Mouse (Mus musculus) gastrocnemius, postnatal 25 days (tissue): Measurements from ENCODE around the gene Ucp3. TPM values are rescaled to one million over a fixed set of nuclear protein-coding genes. Genes with fewer than 3 reads are reported as not detected.

ENCODE experiments used
- DNase-seq: peaks from one replicate; pipeline ENCODE4 v3.0.0; 2022
- total RNA-seq, 2 experiments: library from RNA; stranded (reverse); gene quantifications; 1 replicate in 1 of 2; 2 replicates in 1 of 2; pipeline ENCODE4 v1.2.3; 2021

Ucp3 gene
- total RNA-seq, 2 experiments from 2014 or later = 105 to 189 TPM

GRCm38 (mm10) chr7:100501027-100501843 is 28.4 kb downstream of the Ucp3 start:
- DNase-seq = no peak

GRCm38 (mm10) chr7:100501844-100502373 is 29.1 kb downstream of the Ucp3 start:
- DNase-seq = no peak

GRCm38 (mm10) chr7:100502374-100502922 is 29.7 kb downstream of the Ucp3 start:
- DNase-seq = no peak

- DNase-seq = no peak
Observed at GRCm38 (mm10) chr7:100503076-100503475, 30.3 kb downstream of the Ucp3 start.

- DNase-seq = no peak
Observed at GRCm38 (mm10) chr7:100504740-100505487, 32.1 kb downstream of the Ucp3 start.

- DNase-seq = no peak
Observed at GRCm38 (mm10) chr7:100506494-100506893, 33.7 kb downstream of the Ucp3 start.

- DNase-seq = no peak
Observed at GRCm38 (mm10) chr7:100508670-100509069, 35.9 kb downstream of the Ucp3 start.

- no peak for DNase-seq
Observed at GRCm38 (mm10) chr7:100511602-100512001, 38.8 kb downstream of the Ucp3 start.

GRCm38 (mm10) chr7:100514573-100514972 is 41.8 kb downstream of the Ucp3 start, which contains the start of gene Dnajb13:
Gene Dnajb13, minus strand, starts transcription at chr7:100514960.
- no peak for DNase-seq

- DNase-seq = no peak
Observed at GRCm38 (mm10) chr7:100520204-100520603, 47.4 kb downstream of the Ucp3 start.

- DNase-seq = peak; percentile 49
Observed at GRCm38 (mm10) chr7:100520663-100521285, 48.0 kb downstream of the Ucp3 start.

GRCm38 (mm10) chr7:100522222-100522621 is 49.4 kb downstream of the Ucp3 start:
- no peak for DNase-seq

- no peak for DNase-seq
Observed at GRCm38 (mm10) chr7:100524669-100525068, 51.9 kb downstream of the Ucp3 start.

GRCm38 (mm10) chr7:100530766-100531165 is 58.0 kb downstream of the Ucp3 start:
- no peak for DNase-seq

- no peak for DNase-seq
Observed at GRCm38 (mm10) chr7:100533503-100533902, 60.7 kb downstream of the Ucp3 start.

- no peak for DNase-seq
Observed at GRCm38 (mm10) chr7:100534216-100534615, 61.4 kb downstream of the Ucp3 start.

GRCm38 (mm10) chr7:100535831-100536230 is 63.0 kb downstream of the Ucp3 start:
- DNase-seq = no peak

Other genes starting within 250 kb of the Ucp3 start
- gene Pgm2l1, start 245.6 kb upstream of the Ucp3 start, total RNA-seq = 10 to 100 TPM; 13.0 to 15.0 TPM
- gene P4ha3, start 187.5 kb upstream of the Ucp3 start, total RNA-seq = under 1 TPM; 0.61 to 0.75 TPM
- 1 to 10 TPM; 5.3 to 5.4 TPM for gene C2cd3, start 100.8 kb upstream of the Ucp3 start, total RNA-seq
- gene Ppme1, start 100.7 kb upstream of the Ucp3 start, total RNA-seq = 10 to 100 TPM; 22.3 to 25.2 TPM
- 10 to 100 TPM; 31.0 to 52.5 TPM for gene Ucp2, start 20.3 kb downstream of the Ucp3 start, total RNA-seq
- gene Dnajb13, start 42.0 kb downstream of the Ucp3 start, total RNA-seq = not detected
- gene Coa4, start 64.1 kb downstream of the Ucp3 start, total RNA-seq = 10 to 100 TPM in 1 of 2 experiments, 1 to 10 TPM in 1; 8.1 to 13.0 TPM
- 10 to 100 TPM; 52.0 to 52.7 TPM for gene Rab6a, start 134.4 kb downstream of the Ucp3 start, total RNA-seq
- gene Mrpl48, start 135.3 kb downstream of the Ucp3 start, total RNA-seq = 10 to 100 TPM; 57.9 to 58.4 TPM
- gene Plekhb1, start 189.4 kb downstream of the Ucp3 start, total RNA-seq = 10 to 100 TPM; 27.4 to 32.8 TPM
- gene Fam168a, start 233.6 kb downstream of the Ucp3 start, total RNA-seq = 10 to 100 TPM; 33.5 to 35.7 TPM